Mouse (Mus musculus) kidney, adult 2 months (tissue): ENCODE results near the gene Gm11757. TPM values are rescaled to one million over a fixed set of nuclear protein-coding genes. Genes with fewer than 3 reads are reported as not detected.
"Not testable (repeated sequence)": the region's sequence is repeated elsewhere in the genome, so short reads cannot be mapped to it uniquely, and the experiment has no call there.

ENCODE experiments used
- DNase-seq: peaks from one replicate; pipeline ENCODE4 v3.0.0; 2021
- H3K27ac ChIP-seq: fragments of 200-500 bp; 2 replicates; pipeline ENCODE4 v1.5.1; 2012; ENCODE audit warnings: low read depth, low read length, control low read depth, inconsistent platforms; ENCODE audit not compliant: insufficient read depth
- H3K27me3 ChIP-seq: fragments of 200-500 bp; replicated peaks from 2 replicates; pipeline ENCODE4 v1.6.1; 2012; ENCODE audit warnings: mild to moderate bottlenecking, moderate library complexity, low read length, inconsistent platforms; ENCODE audit not compliant: control insufficient read depth, insufficient read depth
- H3K36me3 ChIP-seq: fragments of 200-500 bp; 2 replicates; pipeline ENCODE4 v1.6.1; 2012; ENCODE audit warnings: mild to moderate bottlenecking, moderate library complexity, low read length, inconsistent platforms; ENCODE audit not compliant: control insufficient read depth, insufficient read depth
- H3K4me1 ChIP-seq: fragments of 200-500 bp; 2 replicates; pipeline ENCODE4 v1.6.1; 2011; ENCODE audit warnings: low read length; ENCODE audit not compliant: control insufficient read depth, insufficient read depth
- H3K4me3 ChIP-seq: fragments of 200-500 bp; 2 replicates; pipeline ENCODE4 v1.5.1; 2011; ENCODE audit warnings: mild to moderate bottlenecking, low read depth, low read length, control low read depth; ENCODE audit not compliant: insufficient read depth
- WGBS: fragments of 180-500 bp; shearing (Covaris S2); methylation state at CpG from one replicate; pipeline ENCODE4 v1.1.7; 2018; 5-methylcytosine and 5-hydroxymethylcytosine counted together
- polyA plus RNA-seq: library from polyadenylated mRNA; depleted of rRNA; stranded (reverse); fragments of >200 nt; gene quantifications from 2 replicates; pipeline ENCODE4 v1.2.3, GENCODE M21; 2012; rRNA removed

The Gm11757 gene
- polyA plus RNA-seq = not detected in 2 replicates

GRCm38 (mm10) chr4:73891012-73891411, at the start of gene Gm11757:
Gene Gm11757, minus strand, starts transcription at chr4:73891112.
- H3K27me3 ChIP-seq, DNase-seq, H3K36me3 ChIP-seq, H3K27ac ChIP-seq, H3K4me1 ChIP-seq, H3K4me3 ChIP-seq: not testable (repeated sequence)
- no CpG with 5 or more reads among the region's 4 CpGs for WGBS

GRCm38 (mm10) chr4:73920660-73921059, 29.7 kb upstream of the Gm11757 start, which contains the start of gene Gm11756:
Gene Gm11756, minus strand, starts transcription at chr4:73920760.
- not testable (repeated sequence) for H3K4me3 ChIP-seq, H3K27me3 ChIP-seq, H3K27ac ChIP-seq, H3K4me1 ChIP-seq, DNase-seq, H3K36me3 ChIP-seq
- WGBS = 85% methylated on average over 6 of the region's 6 CpGs

GRCm38 (mm10) chr4:73905853-73906252, 14.9 kb upstream of the Gm11757 start, which contains the start of gene Gm13871:
Gene Gm13871, minus strand, starts transcription at chr4:73905953.
- WGBS = no CpG with 5 or more reads among the region's 4 CpGs
- H3K36me3 ChIP-seq, H3K4me3 ChIP-seq, H3K27ac ChIP-seq, H3K27me3 ChIP-seq, H3K4me1 ChIP-seq, DNase-seq: not testable (repeated sequence)

- H3K36me3 ChIP-seq, H3K4me1 ChIP-seq, DNase-seq, H3K4me3 ChIP-seq, H3K27ac ChIP-seq, H3K27me3 ChIP-seq: not testable (repeated sequence)
- no CpG with 5 or more reads among the region's 4 CpGs for WGBS
Observed at GRCm38 (mm10) chr4:73876166-73876565, 14.7 kb downstream of the Gm11757 start, which contains the start of gene Gm11758. Gene Gm11758, minus strand, starts transcription at chr4:73876266.

Other genes starting within 250 kb of the Gm11757 start
- gene Gm11239, start 222.8 kb downstream of the Gm11757 start, polyA plus RNA-seq = not detected in 2 replicates
- not detected in 2 replicates for gene Gm428, start 207.6 kb downstream of the Gm11757 start, polyA plus RNA-seq
- gene Rasef, start 100.1 kb downstream of the Gm11757 start, polyA plus RNA-seq = 0.61 and 0.71 TPM in 2 replicates
- not detected in 2 replicates for gene Gm11758, start 14.8 kb downstream of the Gm11757 start, polyA plus RNA-seq
- not detected in 2 replicates for gene Gm13871, start 14.8 kb upstream of the Gm11757 start, polyA plus RNA-seq
- gene Gm11756, start 29.6 kb upstream of the Gm11757 start, polyA plus RNA-seq = not detected in 2 replicates
- 0.84 TPM in 1 of 2 replicates, not detected in the other for gene 2310002L09Rik, start 59.7 kb upstream of the Gm11757 start, polyA plus RNA-seq
- gene Frmd3, start 122.3 kb upstream of the Gm11757 start, polyA plus RNA-seq = 0.07 and 0.08 TPM in 2 replicates